Mouse (Mus musculus): ENCODE results near the gene Casp14. TPM values are rescaled to one million over a fixed set of nuclear protein-coding genes. Genes with fewer than 3 reads are reported as not detected.

The Casp14 gene
- polyA plus RNA-seq, 1 experiment from 2014 or later = not detected

Other genes with a start within 250 kb of the Casp14 start
- not detected in 2 replicates for gene Olfr1358, start 200.9 kb downstream of the Casp14 start, polyA plus RNA-seq (2014; fragmentation: Nextera tagmentation; extraction: Ambion mirVana)
- gene Ilvbl, start 143.9 kb downstream of the Casp14 start, polyA plus RNA-seq (2014; fragmentation: Nextera tagmentation; extraction: Ambion mirVana) = 22.6 and 29.4 TPM in 2 replicates
- gene Syde1, start 126.3 kb downstream of the Casp14 start, polyA plus RNA-seq (2014; fragmentation: Nextera tagmentation; extraction: Ambion mirVana) = 13.5 and 14.3 TPM in 2 replicates
- not detected in 2 replicates for gene Olfr1357, start 100.2 kb downstream of the Casp14 start, polyA plus RNA-seq (2014; fragmentation: Nextera tagmentation; extraction: Ambion mirVana)
- 0.15 and 0.20 TPM in 2 replicates for gene Ccdc105, start 34.8 kb upstream of the Casp14 start, polyA plus RNA-seq (2014; fragmentation: Nextera tagmentation; extraction: Ambion mirVana)
- 1.4 and 1.5 TPM in 2 replicates for gene Slc1a6, start 62.2 kb upstream of the Casp14 start, polyA plus RNA-seq (2014; fragmentation: Nextera tagmentation; extraction: Ambion mirVana)
- gene Olfr1356, start 133.9 kb upstream of the Casp14 start, polyA plus RNA-seq (2014; fragmentation: Nextera tagmentation; extraction: Ambion mirVana) = not detected in 2 replicates
- not detected in 2 replicates for gene Olfr1355, start 157.2 kb upstream of the Casp14 start, polyA plus RNA-seq (2014; fragmentation: Nextera tagmentation; extraction: Ambion mirVana)
- gene Olfr1354, start 194.9 kb upstream of the Casp14 start, polyA plus RNA-seq (2014; fragmentation: Nextera tagmentation; extraction: Ambion mirVana) = not detected in 2 replicates
- gene Olfr8, start 232.3 kb upstream of the Casp14 start, polyA plus RNA-seq (2014; fragmentation: Nextera tagmentation; extraction: Ambion mirVana) = not detected in 2 replicates
- not detected in 2 replicates for gene Olfr1353, start 245.0 kb upstream of the Casp14 start, polyA plus RNA-seq (2014; fragmentation: Nextera tagmentation; extraction: Ambion mirVana)

Data from forebrain, embryonic 11.5 days (tissue).